Mouse (Mus musculus) liver, embryonic 15.5 days (tissue): Measurements from ENCODE around the gene Syt2. TPM values are rescaled to one million over a fixed set of nuclear protein-coding genes. Genes with fewer than 3 reads are reported as not detected.

Source experiments
- ATAC-seq: fragments of 200-750 bp; cut with Nextera tagmentation; 2 replicates; pipeline ENCODE4 v1.8.0; 2017; ENCODE audit warnings: moderate number of reproducible peaks, mild to moderate bottlenecking, moderate library complexity; ENCODE audit not compliant: insufficient read depth
- H3K27ac ChIP-seq: fragments of 300-500 bp; sonication (generic); replicated peaks from 2 replicates; pipeline ENCODE4 v1.5.1; 2015; ENCODE audit warnings: mild to moderate bottlenecking, inconsistent platforms
- H3K27me3 ChIP-seq: fragments of 300-500 bp; sonication (generic); 2 replicates; pipeline ENCODE4 v1.6.1; 2015; ENCODE audit warnings: mild to moderate bottlenecking, inconsistent platforms
- H3K36me3 ChIP-seq: fragments of 300-500 bp; sonication (generic); replicated peaks from 2 replicates; pipeline ENCODE4 v1.6.1; 2015; ENCODE audit warnings: moderate library complexity, mild to moderate bottlenecking, inconsistent platforms
- H3K4me1 ChIP-seq: fragments of 300-500 bp; sonication (generic); replicated peaks from 2 replicates; pipeline ENCODE4 v1.6.1; 2015; ENCODE audit warnings: inconsistent platforms
- H3K4me2 ChIP-seq: fragments of 300-500 bp; sonication (generic); 2 replicates; pipeline ENCODE4 v1.6.1; 2015; ENCODE audit warnings: moderate library complexity, mild to moderate bottlenecking, inconsistent platforms
- H3K4me3 ChIP-seq: fragments of 300-500 bp; sonication (generic); replicated peaks from 2 replicates; pipeline ENCODE4 v1.5.1; 2015; ENCODE audit warnings: mild to moderate bottlenecking, inconsistent platforms
- H3K9ac ChIP-seq: fragments of 300-500 bp; sonication (generic); 2 replicates; pipeline ENCODE4 v1.6.1; 2015; ENCODE audit warnings: moderate library complexity, mild to moderate bottlenecking, inconsistent platforms
- H3K9me3 ChIP-seq: fragments of 300-500 bp; sonication (generic); replicated peaks from 2 replicates; pipeline ENCODE4 v1.6.1; 2016; ENCODE audit warnings: inconsistent platforms
- WGBS: fragments of 180-500 bp; shearing (Covaris S2); methylation state at CpG from one replicate; pipeline ENCODE4 v1.1.7; 2015; ENCODE audit warnings: mixed read lengths; ENCODE audit not compliant: insufficient replicate concordance; 5-methylcytosine and 5-hydroxymethylcytosine counted together
- polyA plus RNA-seq: library from polyadenylated mRNA; unstranded; fragments of >200 nt; fragmentation: Nextera tagmentation; extraction: Ambion mirVana; gene quantifications from 2 replicates; pipeline ENCODE4 v1.2.1, GENCODE M21; 2015

The Syt2 gene
- polyA plus RNA-seq, 1 experiment from 2014 or later = 0.06 TPM

GRCm38 (mm10) chr1:134719718-134720304 is 73.3 kb downstream of the Syt2 start:
- ATAC-seq = no peak
- no peak overlapping the region for H3K4me3 ChIP-seq
- no peaks in the 10 kb centered on the region for H3K9me3 ChIP-seq
- peaks cover 9% of the 10 kb centered on the region; the same call in 1 of the 2 replicates for H3K27me3 ChIP-seq
- H3K27ac ChIP-seq = no peak overlapping the region
- peak overlapping the region; percentile 25; the same call in 1 of the 2 replicates for H3K4me2 ChIP-seq
- H3K4me1 ChIP-seq = 0 out of 2 replicates have a peak, but pooled peaks cover 6% of the 10 kb centered on the region
- 13% methylated on average over 12 of the region's 12 CpGs for WGBS
- no peaks in the 10 kb centered on the region for H3K36me3 ChIP-seq
- no peak overlapping the region for H3K9ac ChIP-seq

DNA sequence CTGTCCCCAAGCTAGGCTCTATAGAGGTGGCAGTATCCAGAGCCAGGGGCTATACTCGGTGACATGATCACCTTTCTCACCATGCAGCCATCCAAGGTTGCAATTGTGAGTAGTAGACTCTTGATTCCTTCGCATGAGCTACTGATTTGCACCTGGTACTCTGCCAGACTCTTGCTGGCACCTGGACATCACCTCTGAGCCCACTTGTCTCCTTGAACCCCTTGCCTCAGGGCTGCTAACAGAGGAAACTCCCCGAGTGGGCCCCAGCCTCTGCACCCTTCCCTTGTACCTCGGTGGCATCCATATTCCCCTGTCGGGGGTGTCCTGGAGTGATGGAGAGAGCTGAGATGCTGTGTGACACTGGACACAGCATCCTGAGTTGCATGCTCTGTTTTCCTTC is 75.0 kb downstream of the Syt2 start:
- ATAC-seq = no peak
- Histone ChIP-seq H3K9ac (no peak overlapping the region), H3K4me3 (no peak overlapping the region), H3K27ac (no peak overlapping the region), H3K27me3 (peaks cover 9% of the 10 kb centered on the region; the same call in 1 of the 2 replicates), H3K9me3 (no peaks in the 10 kb centered on the region), H3K4me1 (0 out of 2 replicates have a peak, but pooled peaks cover 6% of the 10 kb centered on the region), H3K4me2 (no peak overlapping the region), H3K36me3 (no peaks in the 10 kb centered on the region)
- 56% methylated on average over 5 of the region's 5 CpGs for WGBS

GRCm38 (mm10) chr1:134722891-134723290 is 76.4 kb downstream of the Syt2 start:
- WGBS = 72% methylated on average over 7 of the region's 7 CpGs
- H3K4me1 ChIP-seq = peaks cover 10% of the 10 kb centered on the region; the same call in 1 of the 2 replicates

DNA sequence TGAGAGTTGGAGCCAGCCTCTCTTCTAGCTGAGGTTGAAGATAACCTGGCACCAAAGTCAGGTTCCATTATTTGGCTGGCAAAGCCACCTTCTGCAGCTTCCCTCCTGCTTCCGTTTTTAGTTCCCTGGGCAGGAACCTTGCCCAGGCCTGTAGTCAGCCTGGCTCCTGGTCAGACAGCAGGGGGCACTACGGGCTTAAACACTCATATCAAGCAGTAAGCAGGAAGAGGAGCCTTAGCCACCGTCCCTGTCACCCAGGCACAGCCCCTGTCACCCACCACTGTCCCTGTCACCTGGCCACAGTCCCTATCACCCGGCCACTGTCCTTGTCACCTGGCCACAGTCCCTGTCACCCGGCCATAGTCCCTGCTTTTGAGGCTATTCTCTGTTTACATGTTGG is 78.8 kb downstream of the Syt2 start:
- Histone ChIP-seq H3K4me1 (peaks cover 4% of the 10 kb centered on the region; the same call in 1 of the 2 replicates), H3K9me3 (no peaks in the 10 kb centered on the region), H3K4me3 (no peak overlapping the region), H3K9ac (no peak overlapping the region), H3K27me3 (no peaks in the 10 kb centered on the region; the same call in 1 of the 2 replicates), H3K36me3 (no peaks in the 10 kb centered on the region), H3K27ac (no peak overlapping the region), H3K4me2 (no peak overlapping the region)
- ATAC-seq = no peak
- WGBS = 20% methylated on average over 5 of the region's 5 CpGs

More at GRCm38 (mm10) chr1:134722891-134723290, 76.4 kb downstream of the Syt2 start:
- Histone ChIP-seq H3K4me3 (no peak overlapping the region), H3K27ac (no peak overlapping the region), H3K27me3 (peaks cover 9% of the 10 kb centered on the region; the same call in 1 of the 2 replicates), H3K9ac (no peak overlapping the region), H3K9me3 (no peaks in the 10 kb centered on the region), H3K36me3 (no peaks in the 10 kb centered on the region), H3K4me2 (no peak overlapping the region)
- ATAC-seq = no peak

DNA sequence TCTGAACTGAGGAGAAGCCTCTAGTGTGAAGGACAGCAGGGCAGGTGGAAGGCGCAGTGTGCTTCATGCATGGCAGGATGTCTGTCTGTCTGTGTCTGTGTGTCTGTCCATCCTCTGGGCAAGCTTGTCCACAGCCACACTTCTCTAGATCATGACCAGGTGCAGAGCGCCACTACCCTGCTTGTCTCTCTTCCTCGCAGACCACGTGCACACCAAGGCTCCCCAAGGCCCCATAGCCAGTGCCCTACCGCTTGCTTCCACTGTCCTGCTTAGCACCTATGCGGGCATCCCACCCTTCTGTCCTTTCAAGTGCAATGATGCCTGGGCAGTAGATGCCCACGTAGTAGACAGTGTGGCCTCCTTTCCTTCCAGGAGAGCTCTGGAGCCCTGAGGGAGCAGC is 80.0 kb downstream of the Syt2 start:
- H3K36me3 ChIP-seq = no peaks in the 10 kb centered on the region
- no peak for ATAC-seq
- H3K4me1 ChIP-seq = peaks cover 4% of the 10 kb centered on the region; the same call in 1 of the 2 replicates
- no peak overlapping the region for H3K4me3 ChIP-seq
- no peak overlapping the region for H3K27ac ChIP-seq
- no peak overlapping the region for H3K9ac ChIP-seq
- WGBS = 78% methylated on average over 7 of the region's 7 CpGs
- no peaks in the 10 kb centered on the region; the same call in 1 of the 2 replicates for H3K27me3 ChIP-seq
- no peaks in the 10 kb centered on the region for H3K9me3 ChIP-seq
- no peak overlapping the region for H3K4me2 ChIP-seq

GRCm38 (mm10) chr1:134727256-134727655 is 80.8 kb downstream of the Syt2 start:
- no peak for ATAC-seq
- Histone ChIP-seq H3K9ac (no peak overlapping the region), H3K4me2 (no peak overlapping the region), H3K4me3 (no peak overlapping the region), H3K27me3 (no peaks in the 10 kb centered on the region), H3K36me3 (no peaks in the 10 kb centered on the region), H3K4me1 (peaks cover 4% of the 10 kb centered on the region; the same call in 1 of the 2 replicates), H3K27ac (no peak overlapping the region), H3K9me3 (no peaks in the 10 kb centered on the region)
- WGBS = 56% methylated on average over 8 of the region's 8 CpGs

- ATAC-seq = no peak
- no peaks in the 10 kb centered on the region for H3K36me3 ChIP-seq
- H3K9me3 ChIP-seq = no peaks in the 10 kb centered on the region
- no peak overlapping the region for H3K4me3 ChIP-seq
- H3K4me1 ChIP-seq = no peaks in the 10 kb centered on the region
- no peak overlapping the region for H3K9ac ChIP-seq
- WGBS = 76% methylated on average over 5 of the region's 5 CpGs
- no peaks in the 10 kb centered on the region; the same call in 1 of the 2 replicates for H3K27me3 ChIP-seq
- no peak overlapping the region for H3K4me2 ChIP-seq
- H3K27ac ChIP-seq = no peak overlapping the region
These were observed 87.2 kb downstream of the Syt2 start for GRCm38 (mm10) chr1:134733659-134734058.

GRCm38 (mm10) chr1:134737463-134737862 is 91.0 kb downstream of the Syt2 start:
- H3K4me3 ChIP-seq = no peak overlapping the region
- no peak for ATAC-seq
- no peak overlapping the region for H3K4me2 ChIP-seq
- H3K9me3 ChIP-seq = no peaks in the 10 kb centered on the region
- H3K4me1 ChIP-seq = peaks cover 19% of the 10 kb centered on the region
- WGBS = 70% methylated on average over 9 of the region's 9 CpGs
- no peak overlapping the region for H3K27ac ChIP-seq
- H3K27me3 ChIP-seq = no peaks in the 10 kb centered on the region; the same call in 1 of the 2 replicates
- H3K36me3 ChIP-seq = no peaks in the 10 kb centered on the region
- no peak overlapping the region for H3K9ac ChIP-seq

DNA sequence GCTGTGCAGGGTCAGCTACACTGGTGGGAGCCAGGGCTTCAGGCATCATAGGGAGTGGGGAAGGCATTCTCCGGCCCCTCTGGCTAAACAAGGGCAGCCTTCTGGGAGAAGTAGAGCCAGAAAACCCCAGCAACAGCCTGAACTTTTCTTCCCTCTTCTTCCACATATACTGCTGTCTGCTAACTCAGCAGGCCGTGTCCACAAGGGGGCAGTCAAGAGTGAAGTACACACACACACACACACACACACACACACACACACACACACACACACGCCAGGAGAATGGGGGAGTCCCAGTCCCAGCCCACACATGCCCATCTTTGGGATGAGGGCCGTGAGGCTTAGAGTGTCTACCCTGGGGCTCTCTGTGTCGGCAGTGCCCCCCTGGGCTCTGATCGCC is 95.0 kb downstream of the Syt2 start:
- WGBS = 30% methylated on average over 6 of the region's 6 CpGs
- ATAC-seq = peak; percentile 47
- Histone ChIP-seq H3K4me3 (peak overlapping the region; percentile 32), H3K36me3 (no peaks in the 10 kb centered on the region), H3K9me3 (no peaks in the 10 kb centered on the region), H3K4me2 (peak overlapping the region; percentile 71), H3K4me1 (peaks cover 40% of the 10 kb centered on the region), H3K27ac (peak overlapping the region; percentile 84), H3K9ac (peak overlapping the region; percentile 32; the same call in 1 of the 2 replicates), H3K27me3 (no peaks in the 10 kb centered on the region)

GRCm38 (mm10) chr1:134741946-134742661 is 95.6 kb downstream of the Syt2 start:
- Histone ChIP-seq H3K27me3 (no peaks in the 10 kb centered on the region), H3K9me3 (no peaks in the 10 kb centered on the region), H3K36me3 (no peaks in the 10 kb centered on the region), H3K4me3 (peak overlapping the region; percentile 32), H3K9ac (peak overlapping the region; percentile 32; the same call in 1 of the 2 replicates), H3K27ac (peak overlapping the region; percentile 84), H3K4me1 (peaks cover 44% of the 10 kb centered on the region), H3K4me2 (peak overlapping the region; percentile 71)
- ATAC-seq = peak; percentile 96
- WGBS = 24% methylated on average over 7 of the region's 7 CpGs

- H3K9me3 ChIP-seq = no peaks in the 10 kb centered on the region
- 50% methylated on average over 4 of the region's 6 CpGs for WGBS
- no peak overlapping the region for H3K4me3 ChIP-seq
- no peak overlapping the region for H3K27ac ChIP-seq
- no peak overlapping the region; the same call in 1 of the 2 replicates for H3K4me2 ChIP-seq
- peaks cover 55% of the 10 kb centered on the region for H3K4me1 ChIP-seq
- no peak overlapping the region for H3K9ac ChIP-seq
- H3K36me3 ChIP-seq = no peaks in the 10 kb centered on the region
- no peaks in the 10 kb centered on the region; the same call in 1 of the 2 replicates for H3K27me3 ChIP-seq
- no peak for ATAC-seq
These were observed 99.2 kb downstream of the Syt2 start for GRCm38 (mm10) chr1:134745648-134746047.
